Mouse (Mus musculus) cerebellum, adult 11 months (tissue): Measurements from ENCODE around the gene Tor1b.

Experiments
- DNase-seq: peaks from one replicate; pipeline ENCODE4 v3.0.0; 2022

Tor1b gene

GRCm38 (mm10) chr2:30995432-30995996 is 42.8 kb downstream of the Tor1b start:
- no peak for DNase-seq

- DNase-seq, result no peak
Measured at GRCm38 (mm10) chr2:30998443-30999260, 45.9 kb downstream of the Tor1b start.

- DNase-seq, result no peak
Measured at GRCm38 (mm10) chr2:31002857-31003256, 50.1 kb downstream of the Tor1b start.

GRCm38 (mm10) chr2:31005453-31005852 is 52.7 kb downstream of the Tor1b start:
- DNase-seq, result no peak

GRCm38 (mm10) chr2:31006434-31006833 is 53.7 kb downstream of the Tor1b start:
- no peak for DNase-seq

GRCm38 (mm10) chr2:31007208-31007607 is 54.4 kb downstream of the Tor1b start:
- no peak for DNase-seq
